Mouse (Mus musculus) brown adipose tissue, adult 24 weeks (tissue): ENCODE measurements around the gene Rapgef2. TPM values are rescaled to one million over a fixed set of nuclear protein-coding genes. Genes with fewer than 3 reads are reported as not detected.
"Not testable (repeated sequence)": the region's sequence is repeated elsewhere in the genome, so short reads cannot be mapped to it uniquely, and the experiment has no call there.

Source experiments
- H3K27ac ChIP-seq: fragments of 200-500 bp; replicated peaks from 2 replicates; pipeline ENCODE4 v1.5.1; 2012; ENCODE audit warnings: low read depth, mild to moderate bottlenecking, low read length
- H3K4me1 ChIP-seq: fragments of 200-500 bp; 2 replicates; pipeline ENCODE4 v1.6.1; 2012; ENCODE audit warnings: low read length, mixed read lengths; ENCODE audit not compliant: control insufficient read depth, insufficient read depth, insufficient read length
- H3K4me3 ChIP-seq: fragments of 200-500 bp; 2 replicates; pipeline ENCODE4 v1.5.1; 2012; ENCODE audit warnings: low read depth, mild to moderate bottlenecking, low read length, moderate library complexity; ENCODE audit not compliant: insufficient read depth
- polyA plus RNA-seq: library from polyadenylated mRNA; stranded (reverse); fragments of >200 nt; gene quantifications from 2 replicates; pipeline ENCODE4 v1.2.4, GENCODE M21; 2012; ENCODE audit not compliant: missing spikeins, insufficient read depth, insufficient read length

The Rapgef2 gene
- polyA plus RNA-seq, 1 experiment: 6.6 TPM

- Histone ChIP-seq H3K4me1 (peaks cover 35% of the 10 kb centered on the region), H3K4me3 (no peak overlapping the region), H3K27ac (no peak overlapping the region)
Observed at GRCm38 (mm10) chr3:79230718-79231117, 55.6 kb downstream of the Rapgef2 start.

DNA sequence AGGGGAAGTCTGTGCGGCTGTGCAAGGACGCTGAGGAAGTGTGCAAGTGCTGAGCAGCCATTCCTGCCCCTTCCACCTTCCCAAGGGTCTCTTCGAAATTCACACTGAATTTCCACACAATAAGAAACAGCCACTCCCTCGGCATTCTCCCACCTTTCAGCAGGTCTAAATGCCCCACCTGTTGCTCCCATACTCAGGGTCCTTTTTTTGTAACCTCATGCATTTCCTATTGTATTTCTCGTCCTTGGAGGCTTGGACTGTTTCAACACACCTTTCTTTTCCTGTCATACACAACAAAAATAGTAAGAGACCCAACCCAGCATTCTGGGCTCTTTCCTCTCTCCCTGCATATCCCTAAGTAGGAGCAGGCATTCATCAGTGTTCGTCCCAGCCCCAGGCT, 56.8 kb downstream of the Rapgef2 start:
- peaks cover 36% of the 10 kb centered on the region for H3K4me1 ChIP-seq

DNA sequence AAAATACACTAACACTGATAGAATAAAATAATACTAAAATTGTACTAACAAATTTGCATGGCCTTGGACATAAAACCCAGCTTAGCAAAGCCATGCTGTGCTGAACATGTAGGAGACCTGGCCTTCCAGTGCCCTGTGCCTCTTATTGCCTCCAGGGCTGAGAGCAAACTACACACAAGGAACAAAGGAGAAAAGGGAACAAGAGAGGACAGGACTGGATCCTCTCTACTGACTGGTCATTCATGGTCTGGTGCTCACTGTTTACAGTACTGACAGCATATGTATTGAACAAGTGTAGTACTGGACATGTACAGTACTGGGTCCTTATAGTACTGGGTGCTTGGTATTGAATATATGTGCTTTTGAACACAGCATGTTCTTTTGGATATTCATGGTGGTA, 58.0 kb downstream of the Rapgef2 start:
- H3K4me1 ChIP-seq: peaks cover 41% of the 10 kb centered on the region
- H3K4me3 ChIP-seq: no peak overlapping the region
- H3K27ac ChIP-seq: no peak overlapping the region

More for the DNA sequence above, 56.8 kb downstream of the Rapgef2 start:
- no peak overlapping the region; the same call in 1 of the 2 replicates for H3K27ac ChIP-seq
- no peak overlapping the region for H3K4me3 ChIP-seq

DNA sequence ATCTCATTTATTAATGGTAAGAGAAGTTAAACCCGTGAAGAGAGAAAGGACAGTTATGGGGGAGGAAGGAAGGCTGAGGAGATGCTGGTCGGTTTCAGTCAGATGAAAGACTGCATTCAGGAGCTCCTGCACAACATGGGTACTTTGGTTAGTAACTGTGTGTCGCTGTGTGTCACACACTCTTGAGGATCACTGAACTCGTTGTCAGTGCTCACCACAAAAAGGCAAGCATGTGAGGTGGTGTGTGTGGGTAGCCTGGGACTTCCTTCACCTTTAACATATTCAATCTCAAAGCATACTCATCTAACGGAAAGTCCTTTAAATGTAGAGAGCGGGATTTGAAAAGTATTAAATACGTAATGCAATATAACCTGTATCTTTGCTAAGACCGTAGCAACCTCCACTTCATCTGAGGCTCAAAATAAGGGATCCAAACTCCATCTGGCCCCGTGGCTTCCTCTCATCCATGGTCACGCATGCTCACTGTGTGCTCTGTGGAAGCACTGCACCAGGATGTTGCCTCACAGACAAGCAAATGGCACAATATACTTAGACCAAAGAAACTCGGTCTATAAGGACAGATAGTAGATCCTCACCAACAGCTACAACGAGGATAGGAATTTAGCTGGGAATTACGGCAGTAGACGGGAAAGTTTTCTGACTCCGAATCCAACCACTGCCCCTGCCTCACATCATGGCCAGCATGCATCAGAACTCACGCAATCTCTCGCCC, 58.8 kb downstream of the Rapgef2 start:
- no peak overlapping the region; the same call in 1 of the 2 replicates for H3K27ac ChIP-seq
- H3K4me1 ChIP-seq: peaks cover 42% of the 10 kb centered on the region
- H3K4me3 ChIP-seq: no peak overlapping the region

GRCm38 (mm10) chr3:79226807-79227206, 59.5 kb downstream of the Rapgef2 start:
- H3K4me3 ChIP-seq, H3K27ac ChIP-seq: not testable (repeated sequence)
- peaks cover 42% of the 10 kb centered on the region for H3K4me1 ChIP-seq

DNA sequence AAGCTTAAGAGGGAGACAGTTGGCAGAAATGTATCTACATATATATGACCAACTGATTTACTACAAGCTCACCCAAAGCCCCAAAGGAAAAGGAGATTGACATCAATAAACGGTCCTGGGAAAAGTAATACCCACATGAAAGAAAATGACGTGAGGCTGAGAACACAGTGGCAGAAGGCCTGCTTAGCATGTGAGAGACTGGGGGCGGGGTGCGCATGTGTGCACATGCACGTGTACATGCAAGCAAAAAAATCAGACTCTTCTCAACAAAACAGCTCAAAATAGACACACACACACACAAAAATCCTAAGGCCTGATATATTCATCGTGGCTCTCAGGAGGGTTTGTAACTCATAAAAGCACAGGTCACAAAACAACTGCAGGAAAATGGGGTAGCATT, 60.4 kb downstream of the Rapgef2 start:
- Histone ChIP-seq H3K4me1 (peaks cover 44% of the 10 kb centered on the region), H3K27ac (no peak overlapping the region), H3K4me3 (no peak overlapping the region)

GRCm38 (mm10) chr3:79224352-79224751, 62.0 kb downstream of the Rapgef2 start:
- peaks cover 35% of the 10 kb centered on the region for H3K4me1 ChIP-seq
- H3K27ac ChIP-seq: peak overlapping the region; percentile 39; the same call in 1 of the 2 replicates
- H3K4me3 ChIP-seq: no peak overlapping the region; the same call in 1 of the 2 replicates

DNA sequence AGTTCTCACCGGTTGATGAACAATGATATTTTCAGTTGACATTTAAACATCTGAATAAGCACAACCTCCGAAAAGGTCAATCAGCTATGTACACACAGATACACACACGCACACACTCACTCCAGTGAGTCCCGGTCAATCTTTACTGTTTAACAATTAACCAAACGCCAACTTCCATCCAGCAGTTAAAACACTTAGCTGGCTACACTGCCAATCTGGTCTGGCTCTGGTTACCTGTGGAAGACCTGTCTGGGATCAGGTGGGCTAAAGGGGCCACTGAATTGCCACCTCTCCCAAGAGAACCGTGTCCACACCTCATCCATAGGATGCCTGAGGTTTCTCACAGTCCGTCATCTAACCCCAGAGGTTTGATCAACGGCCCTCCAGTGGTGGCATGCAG, 63.0 kb downstream of the Rapgef2 start:
- Histone ChIP-seq H3K4me3 (peak overlapping the region; percentile 25), H3K27ac (peak overlapping the region; percentile 60)

DNA sequence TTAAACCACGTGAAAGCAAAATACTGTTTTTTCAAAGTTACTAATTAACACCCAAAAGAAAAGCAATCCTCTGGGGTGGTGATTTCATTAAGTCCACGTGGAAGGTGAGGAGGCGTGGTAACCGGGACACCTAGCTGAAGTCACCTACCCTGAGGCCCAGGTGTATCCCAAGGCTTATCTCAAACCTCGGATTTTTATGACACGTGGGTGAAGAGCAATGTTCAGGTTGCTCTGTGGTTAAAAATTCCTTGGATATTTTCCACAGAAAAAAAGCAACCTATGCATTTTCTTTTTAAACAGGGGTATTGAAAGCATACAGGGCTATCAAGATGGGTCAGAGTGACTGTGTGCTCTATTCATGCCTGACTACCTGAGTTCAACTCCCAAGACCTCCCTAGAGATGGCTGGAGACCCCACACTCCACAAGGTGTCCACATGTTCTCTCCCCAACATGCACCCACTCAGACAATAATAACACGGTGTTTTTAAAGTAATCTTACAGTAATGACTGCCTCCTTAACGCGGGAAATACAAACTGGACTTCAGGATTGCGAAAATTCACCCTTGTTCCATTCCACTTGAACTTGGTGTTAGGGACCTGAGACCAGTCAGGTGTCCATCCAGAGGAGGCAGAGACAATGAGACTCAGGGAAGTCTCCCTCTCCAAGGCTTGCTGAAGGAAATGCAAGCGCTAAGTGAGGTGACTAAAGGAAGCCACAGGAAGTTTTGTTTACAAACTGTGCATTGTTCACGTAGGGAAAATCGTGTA, 63.9 kb downstream of the Rapgef2 start:
- Histone ChIP-seq H3K27ac (peak overlapping the region; percentile 82), H3K4me3 (peak overlapping the region; percentile 19), H3K4me1 (peaks cover 33% of the 10 kb centered on the region)

More for the DNA sequence above, 63.0 kb downstream of the Rapgef2 start:
- H3K4me1 ChIP-seq: peaks cover 37% of the 10 kb centered on the region

GRCm38 (mm10) chr3:79221296-79222191, 64.8 kb downstream of the Rapgef2 start:
- peaks cover 32% of the 10 kb centered on the region for H3K4me1 ChIP-seq
- H3K4me3 ChIP-seq: no peak overlapping the region
- H3K27ac ChIP-seq: peak overlapping the region; percentile 84

DNA sequence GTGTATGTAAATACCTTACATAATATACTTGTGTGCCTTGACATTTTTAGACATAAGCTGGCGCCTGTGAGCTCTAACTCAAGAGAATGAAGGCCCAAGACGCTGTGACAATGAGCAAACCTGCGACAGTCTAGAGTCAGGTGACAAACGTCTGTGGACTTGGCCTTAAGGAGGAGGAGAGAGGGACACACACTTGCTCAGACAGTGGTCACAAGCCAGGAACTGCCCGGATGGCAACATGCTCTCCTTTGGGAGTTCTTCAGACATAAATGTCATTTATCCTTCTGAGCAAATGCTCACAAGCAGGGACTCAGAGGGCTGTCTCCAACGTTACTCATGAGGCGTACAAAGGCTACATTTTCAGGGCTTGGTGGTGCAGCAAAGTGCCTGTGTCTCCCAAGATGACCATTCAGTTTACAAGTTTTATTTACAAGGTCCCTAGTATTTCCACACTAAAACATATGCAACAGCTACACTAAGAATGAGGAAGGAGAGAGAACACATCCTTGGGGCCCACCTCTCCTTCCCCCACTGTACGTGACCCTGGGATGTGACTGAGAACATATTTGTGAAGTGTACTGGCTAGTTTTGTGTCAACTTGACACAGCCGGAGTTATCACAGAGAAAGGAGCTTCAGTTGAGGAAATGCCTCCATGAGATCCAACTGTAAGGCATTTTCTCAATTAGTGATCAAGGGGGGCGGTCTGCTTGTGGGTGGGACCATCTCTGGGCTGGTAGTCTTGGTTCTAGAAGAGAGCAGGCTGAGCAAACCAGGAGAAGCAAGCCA, 67.0 kb downstream of the Rapgef2 start:
- Histone ChIP-seq H3K4me1 (peaks cover 31% of the 10 kb centered on the region), H3K4me3 (no peak overlapping the region), H3K27ac (peak overlapping the region; percentile 100)

DNA sequence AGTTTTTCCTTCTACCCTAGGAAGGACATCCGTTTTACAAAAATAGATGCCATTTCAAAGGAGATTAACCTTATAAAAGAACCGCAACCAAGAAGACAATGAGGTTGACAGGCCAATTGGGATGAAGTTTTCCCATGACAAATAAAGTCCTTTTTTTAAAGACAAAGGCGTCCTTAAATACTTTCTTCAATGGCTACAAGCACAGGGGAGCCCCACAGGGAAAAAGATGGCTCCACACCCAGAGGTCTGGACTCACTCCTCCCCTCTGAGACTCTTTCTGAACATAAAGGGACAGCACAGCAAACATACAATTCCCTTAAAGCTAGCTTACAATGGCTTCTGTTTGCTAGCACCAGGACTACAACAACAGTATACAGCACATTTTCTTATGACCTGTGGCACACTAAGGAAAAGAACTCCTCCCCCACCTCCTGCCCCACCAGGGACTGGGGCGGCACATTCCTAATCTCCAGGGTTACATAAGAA, 67.7 kb downstream of the Rapgef2 start:
- peaks cover 28% of the 10 kb centered on the region for H3K4me1 ChIP-seq
- no peak overlapping the region for H3K4me3 ChIP-seq
- H3K27ac ChIP-seq: peak overlapping the region; percentile 100

DNA sequence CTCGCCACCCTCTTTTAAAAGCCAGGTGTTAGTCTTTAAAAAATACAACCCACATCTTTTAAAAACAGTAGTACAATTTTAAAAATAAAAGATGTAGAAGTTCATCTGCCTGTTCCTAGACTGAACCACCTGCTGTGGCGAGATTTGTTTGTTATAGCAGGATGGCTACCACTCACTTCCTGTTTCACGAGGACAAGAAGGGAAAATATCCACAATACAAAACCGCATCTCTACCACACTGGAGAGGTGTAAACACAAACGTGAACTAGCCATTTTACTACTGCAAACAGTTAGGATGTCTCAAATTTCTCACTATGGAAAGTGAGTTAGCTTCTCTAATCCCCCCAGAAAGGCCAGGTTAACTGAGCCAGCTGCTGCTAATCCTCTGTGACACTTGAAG, 76.1 kb downstream of the Rapgef2 start:
- no peak overlapping the region for H3K4me3 ChIP-seq
- H3K27ac ChIP-seq: no peak overlapping the region
- peaks cover 9% of the 10 kb centered on the region for H3K4me1 ChIP-seq

DNA sequence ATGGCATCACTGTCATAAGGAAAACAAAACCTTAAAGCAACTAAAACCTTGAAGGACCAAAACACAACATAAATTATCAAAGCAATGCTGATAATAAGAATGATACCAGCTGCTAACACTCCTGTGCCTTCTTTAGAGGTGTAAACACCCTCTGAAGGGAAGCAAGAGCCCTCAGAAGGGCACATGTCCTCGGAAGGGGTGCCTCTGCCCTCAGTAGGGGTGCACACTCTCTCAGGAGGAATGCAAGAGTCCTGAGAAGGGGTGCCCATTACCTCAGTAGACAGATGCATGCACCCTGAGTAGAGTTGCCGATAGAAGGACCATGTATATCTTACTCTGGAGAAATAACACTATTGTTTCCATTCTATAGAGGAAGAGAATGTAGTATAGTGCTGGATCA, 79.1 kb downstream of the Rapgef2 start:
- Histone ChIP-seq H3K27ac (no peak overlapping the region), H3K4me3 (no peak overlapping the region)

More for the DNA sequence above, 79.1 kb downstream of the Rapgef2 start:
- peaks cover 18% of the 10 kb centered on the region for H3K4me1 ChIP-seq
